Mouse (Mus musculus) midbrain, embryonic 14.5 days (tissue): ENCODE results near the gene Cadm1. TPM values are rescaled to one million over a fixed set of nuclear protein-coding genes. Genes with fewer than 3 reads are reported as not detected.

ENCODE experiments used
- ATAC-seq: fragments of 200-750 bp; cut with Nextera tagmentation; 2 replicates; pipeline ENCODE4 v1.8.0; 2017; ENCODE audit warnings: moderate number of reproducible peaks, moderate library complexity; ENCODE audit not compliant: low FRiP score, low TSS enrichment
- DNase-seq: peaks from one replicate; pipeline ENCODE4 v3.0.0-alpha.2; 2015
- H3K27ac ChIP-seq: fragments of 300-500 bp; sonication (generic); replicated peaks from 2 replicates; pipeline ENCODE4 v1.5.1; 2014; ENCODE audit warnings: mild to moderate bottlenecking, low read depth, low read length, moderate library complexity
- H3K27me3 ChIP-seq: fragments of 300-500 bp; sonication (generic); 2 replicates; pipeline ENCODE4 v1.6.1; 2014; ENCODE audit warnings: low read length, control low read depth, mixed read lengths; ENCODE audit not compliant: control insufficient read depth, insufficient read depth
- H3K36me3 ChIP-seq: fragments of 300-500 bp; sonication (generic); 2 replicates; pipeline ENCODE4 v1.6.1; 2014; ENCODE audit warnings: low read length, control low read depth; ENCODE audit not compliant: control insufficient read depth, insufficient read depth
- H3K4me1 ChIP-seq: fragments of 300-500 bp; sonication (generic); 2 replicates; pipeline ENCODE4 v1.6.1; 2014; ENCODE audit warnings: mild to moderate bottlenecking, antibody characterized with exemption, low read length, control low read depth; ENCODE audit not compliant: control insufficient read depth, insufficient read depth
- H3K4me2 ChIP-seq: fragments of 300-500 bp; sonication (generic); 2 replicates; pipeline ENCODE4 v1.6.1; 2014; ENCODE audit warnings: mild to moderate bottlenecking, low read length, moderate library complexity
- H3K4me3 ChIP-seq: fragments of 300-500 bp; sonication (generic); replicated peaks from 2 replicates; pipeline ENCODE4 v1.5.1; 2014; ENCODE audit warnings: low read depth, low read length
- H3K9ac ChIP-seq: fragments of 300-500 bp; sonication (generic); replicated peaks from 2 replicates; pipeline ENCODE4 v1.6.1; 2014; ENCODE audit warnings: mild to moderate bottlenecking, low read length, moderate library complexity
- H3K9me3 ChIP-seq: fragments of 300-500 bp; sonication (generic); 2 replicates; pipeline ENCODE4 v1.6.1; 2016; ENCODE audit warnings: low read length, control low read depth, mixed read lengths; ENCODE audit not compliant: control insufficient read depth
- WGBS: fragments of 180-500 bp; shearing (Covaris S2); extraction: QIAGEN DNeasy Blood & Tissue Kit; methylation state at CpG from one replicate; pipeline ENCODE4 v1.1.7; 2014; 5-methylcytosine and 5-hydroxymethylcytosine counted together
- polyA plus RNA-seq: library from polyadenylated mRNA; unstranded; fragments of >200 nt; fragmentation: Nextera tagmentation; extraction: Ambion mirVana; gene quantifications from 2 replicates; pipeline ENCODE4 v1.2.1, GENCODE M21; 2014

The Cadm1 gene
- polyA plus RNA-seq, 1 experiment from 2014 or later, result 204 TPM

DNA sequence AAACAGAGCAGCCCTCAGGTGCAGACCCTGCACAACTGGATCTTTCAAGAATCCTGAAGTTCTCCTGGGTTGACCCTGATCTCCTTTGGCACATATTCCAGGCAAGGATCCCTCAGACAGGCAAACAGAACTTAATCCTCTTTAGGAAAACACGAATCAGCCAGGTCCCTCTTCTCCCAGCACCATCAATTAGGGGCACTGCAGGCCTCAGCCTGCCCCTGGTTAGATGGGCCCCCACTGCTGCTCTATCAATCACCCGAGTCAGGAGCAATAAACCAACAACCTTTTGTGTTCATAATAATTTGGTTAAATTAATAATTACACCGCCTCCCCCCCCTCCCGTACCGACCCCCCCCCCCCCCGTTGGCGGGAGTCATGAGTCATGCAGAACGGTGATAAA is 308.2 kb downstream of the Cadm1 start:
- no peak for DNase-seq
- Histone ChIP-seq H3K4me3 (no peak overlapping the region), H3K9ac (no peak overlapping the region), H3K27me3 (no peaks in the 10 kb centered on the region), H3K36me3 (no peaks in the 10 kb centered on the region), H3K4me1 (peaks cover 13% of the 10 kb centered on the region; the same call in 1 of the 2 replicates), H3K4me2 (no peak overlapping the region), H3K27ac (no peak overlapping the region), H3K9me3 (no peaks in the 10 kb centered on the region)
- ATAC-seq, result no peak
- WGBS, result 7% methylated on average over 8 of the region's 8 CpGs

- 11% methylated on average over 15 of the region's 15 CpGs for WGBS
These were observed 309.1 kb downstream of the Cadm1 start for GRCm38 (mm10) chr9:47838890-47839691.

GRCm38 (mm10) chr9:47839692-47840025 is 309.7 kb downstream of the Cadm1 start:
- H3K36me3 ChIP-seq, result no peaks in the 10 kb centered on the region
- WGBS, result 73% methylated on average over 10 of the region's 10 CpGs
- no peaks in the 10 kb centered on the region for H3K9me3 ChIP-seq
- H3K4me3 ChIP-seq, result no peak overlapping the region
- peaks cover 13% of the 10 kb centered on the region; the same call in 1 of the 2 replicates for H3K4me1 ChIP-seq
- H3K27ac ChIP-seq, result no peak overlapping the region
- DNase-seq (no peak), ATAC-seq (no peak)
- H3K27me3 ChIP-seq, result no peaks in the 10 kb centered on the region
- no peak overlapping the region for H3K9ac ChIP-seq
- H3K4me2 ChIP-seq, result no peak overlapping the region

More at GRCm38 (mm10) chr9:47838890-47839691, 309.1 kb downstream of the Cadm1 start:
- Histone ChIP-seq H3K9me3 (no peaks in the 10 kb centered on the region), H3K36me3 (no peaks in the 10 kb centered on the region), H3K4me1 (peaks cover 13% of the 10 kb centered on the region; the same call in 1 of the 2 replicates), H3K9ac (no peak overlapping the region), H3K27ac (no peak overlapping the region), H3K4me2 (no peak overlapping the region), H3K27me3 (no peaks in the 10 kb centered on the region), H3K4me3 (no peak overlapping the region)
- DNase-seq, result peak; percentile 60
- no peak; the same call in 1 of the 2 replicates for ATAC-seq

- DNase-seq (no peak), ATAC-seq (no peak)
- Histone ChIP-seq H3K27ac (no peak overlapping the region), H3K9me3 (no peaks in the 10 kb centered on the region), H3K4me3 (no peak overlapping the region), H3K4me2 (no peak overlapping the region), H3K4me1 (peaks cover 21% of the 10 kb centered on the region), H3K9ac (no peak overlapping the region), H3K27me3 (no peaks in the 10 kb centered on the region), H3K36me3 (no peaks in the 10 kb centered on the region)
- WGBS, result 81% methylated on average over 6 of the region's 6 CpGs
These were observed 313.4 kb downstream of the Cadm1 start for GRCm38 (mm10) chr9:47843328-47843727.

DNA sequence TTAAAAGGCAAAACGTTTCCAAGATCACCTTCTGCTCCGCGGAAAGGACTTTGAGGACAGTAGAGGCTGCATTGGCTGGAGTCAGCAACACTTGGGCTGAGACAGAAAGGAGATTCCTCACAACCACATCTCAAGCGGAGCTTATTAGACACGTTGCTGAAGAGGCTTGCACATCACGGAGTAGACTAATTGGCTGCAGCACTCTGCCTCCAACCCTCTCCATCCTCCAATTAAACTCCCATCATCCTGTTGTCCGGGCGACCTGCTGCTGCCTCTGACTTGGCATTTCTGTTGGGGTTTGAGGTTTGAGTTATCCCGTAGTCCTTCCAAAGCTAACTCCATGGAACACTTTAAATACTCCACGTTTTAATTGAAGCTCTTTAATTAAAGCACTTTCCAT is 316.3 kb downstream of the Cadm1 start:
- no peak overlapping the region for H3K4me2 ChIP-seq
- H3K36me3 ChIP-seq, result 0 out of 2 replicates have a peak, but pooled peaks cover 4% of the 10 kb centered on the region
- peaks cover 20% of the 10 kb centered on the region for H3K4me1 ChIP-seq
- H3K9me3 ChIP-seq, result no peaks in the 10 kb centered on the region
- WGBS, result 63% methylated on average over 10 of the region's 10 CpGs
- H3K9ac ChIP-seq, result no peak overlapping the region
- H3K27ac ChIP-seq, result no peak overlapping the region
- peak; percentile 40 for DNase-seq
- ATAC-seq, result no peak
- H3K27me3 ChIP-seq, result no peaks in the 10 kb centered on the region
- no peak overlapping the region for H3K4me3 ChIP-seq

DNA sequence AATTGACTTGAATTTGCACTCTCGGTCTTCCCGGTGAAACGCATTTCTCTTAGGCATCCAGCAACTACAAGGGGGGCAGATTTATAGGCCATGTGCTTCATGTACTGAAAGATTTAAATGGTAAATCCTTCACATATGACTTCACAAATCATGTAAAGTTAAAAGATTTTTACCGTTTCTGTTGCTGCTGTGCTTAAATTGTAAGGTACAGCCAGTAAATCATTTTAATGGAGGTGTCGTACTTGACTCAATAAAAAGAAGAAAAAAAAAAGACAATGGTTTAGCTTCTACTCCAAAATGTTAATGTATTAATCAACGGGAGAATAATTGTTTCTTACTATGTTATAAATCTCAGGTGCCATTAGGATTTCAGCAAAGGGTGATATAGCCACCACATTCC is 317.0 kb downstream of the Cadm1 start:
- no peak overlapping the region for H3K9ac ChIP-seq
- H3K36me3 ChIP-seq, result 0 out of 2 replicates have a peak, but pooled peaks cover 4% of the 10 kb centered on the region
- no peak overlapping the region for H3K4me3 ChIP-seq
- H3K27ac ChIP-seq, result no peak overlapping the region
- H3K4me1 ChIP-seq, result peaks cover 20% of the 10 kb centered on the region
- no peaks in the 10 kb centered on the region for H3K9me3 ChIP-seq
- no peak for DNase-seq
- H3K27me3 ChIP-seq, result no peaks in the 10 kb centered on the region
- ATAC-seq, result no peak
- WGBS, result 85% methylated on average over 6 of the region's 6 CpGs
- no peak overlapping the region for H3K4me2 ChIP-seq

DNA sequence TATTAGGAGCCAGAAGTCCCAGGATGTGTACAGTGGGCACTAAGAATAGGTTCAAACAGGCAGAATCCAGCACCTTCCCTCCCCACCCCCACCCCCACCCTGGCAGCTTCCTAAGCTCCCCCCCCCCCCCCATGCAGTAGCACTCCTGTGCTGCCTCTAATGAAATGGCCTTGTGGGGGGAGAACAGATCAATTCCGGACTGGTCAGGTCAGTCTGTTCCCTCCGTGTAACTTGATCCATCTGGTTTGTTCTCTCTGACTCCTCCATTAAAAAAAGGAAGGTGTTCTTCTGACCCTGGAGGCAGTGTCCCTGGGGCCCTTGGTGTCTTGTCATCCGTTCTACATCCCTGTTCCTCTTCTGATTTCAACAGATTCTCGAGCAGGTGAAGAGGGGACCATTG is 317.8 kb downstream of the Cadm1 start:
- Histone ChIP-seq H3K27ac (no peak overlapping the region), H3K4me1 (peaks cover 20% of the 10 kb centered on the region), H3K9ac (no peak overlapping the region), H3K4me2 (no peak overlapping the region), H3K36me3 (0 out of 2 replicates have a peak, but pooled peaks cover 4% of the 10 kb centered on the region), H3K4me3 (no peak overlapping the region), H3K9me3 (no peaks in the 10 kb centered on the region), H3K27me3 (no peaks in the 10 kb centered on the region)
- DNase-seq (no peak), ATAC-seq (no peak)
- WGBS, result 19% methylated on average over 4 of the region's 4 CpGs

GRCm38 (mm10) chr9:47848745-47849144 is 318.8 kb downstream of the Cadm1 start:
- DNase-seq (no peak), ATAC-seq (no peak)
- H3K4me2 ChIP-seq, result no peak overlapping the region
- H3K27ac ChIP-seq, result no peak overlapping the region
- H3K27me3 ChIP-seq, result no peaks in the 10 kb centered on the region
- H3K4me1 ChIP-seq, result peaks cover 20% of the 10 kb centered on the region
- no peak overlapping the region for H3K9ac ChIP-seq
- H3K36me3 ChIP-seq, result 0 out of 2 replicates have a peak, but pooled peaks cover 4% of the 10 kb centered on the region
- H3K4me3 ChIP-seq, result no peak overlapping the region
- WGBS, result 18% methylated on average over 5 of the region's 5 CpGs
- no peaks in the 10 kb centered on the region for H3K9me3 ChIP-seq

- no peak overlapping the region for H3K27ac ChIP-seq
- H3K4me1 ChIP-seq, result peaks cover 3% of the 10 kb centered on the region; the same call in 1 of the 2 replicates
- H3K36me3 ChIP-seq, result peaks cover 3% of the 10 kb centered on the region; the same call in 1 of the 2 replicates
- H3K4me3 ChIP-seq, result no peak overlapping the region
- H3K9me3 ChIP-seq, result no peaks in the 10 kb centered on the region
- H3K27me3 ChIP-seq, result no peaks in the 10 kb centered on the region
- H3K4me2 ChIP-seq, result no peak overlapping the region
- no peak overlapping the region for H3K9ac ChIP-seq
- ATAC-seq (no peak), DNase-seq (peak; percentile 65)
- 87% methylated on average over 8 of the region's 8 CpGs for WGBS
These were observed 326.3 kb downstream of the Cadm1 start for GRCm38 (mm10) chr9:47856311-47856710.
